Mouse (Mus musculus): ENCODE data around the gene Defb9. TPM values are rescaled to one million over a fixed set of nuclear protein-coding genes. Genes with fewer than 3 reads are reported as not detected.

The Defb9 gene
- not detected for polyA plus RNA-seq (2014; fragmentation: Illumina TruSeq; extraction: RNeasy Lipid Tissue Mini Kit (QIAGEN cat#74804); ENCODE audit: insufficient read depth, low read depth, low replicate concordance)

DNA sequence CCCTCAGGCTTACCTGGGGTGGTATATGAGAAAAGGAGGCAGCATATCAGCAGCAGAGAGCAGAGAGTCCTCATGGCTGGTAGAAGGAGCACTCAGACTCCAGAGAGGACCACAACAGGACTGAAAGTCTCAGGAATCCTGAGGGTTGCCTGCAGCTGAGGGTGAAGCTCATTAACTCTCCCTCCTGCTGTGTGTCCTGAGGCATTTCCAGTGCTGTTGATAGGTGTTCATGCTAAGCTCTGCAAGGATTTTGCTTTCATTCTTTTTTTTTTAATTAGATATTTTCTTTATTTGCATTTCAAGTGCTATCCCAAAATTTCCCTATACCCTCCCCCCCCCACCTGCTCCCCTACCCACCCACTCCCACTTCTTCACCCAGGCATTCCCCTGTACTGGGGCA, at the start of gene Defb9:
TSS of gene Defb9 (minus strand) at position 101 of the 400 bp plus-strand sequence.

DNA sequence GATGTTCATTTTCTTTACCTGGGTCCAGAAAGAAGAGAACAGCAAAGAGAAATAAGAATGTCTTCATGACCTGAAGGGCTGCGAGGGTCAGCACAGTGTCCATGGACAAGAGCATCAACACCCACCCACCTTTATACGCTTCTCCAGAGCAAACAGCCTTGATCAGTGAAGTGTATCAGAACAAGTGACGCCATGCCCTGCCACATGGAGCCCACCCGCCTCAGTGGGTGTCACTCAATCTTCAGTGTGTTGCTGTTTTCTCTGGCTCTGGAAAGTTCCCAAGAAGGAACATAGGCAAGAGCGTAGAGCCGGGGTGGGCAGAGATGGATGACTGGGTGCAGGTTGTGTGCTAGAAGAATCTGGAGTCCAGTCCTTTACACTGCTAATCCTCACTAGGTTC, 47.4 kb upstream of the Defb9 start, which contains the start of gene Defb15:
TSS of gene Defb15 (minus strand) at position 101 of the 400 bp plus-strand sequence.

DNA sequence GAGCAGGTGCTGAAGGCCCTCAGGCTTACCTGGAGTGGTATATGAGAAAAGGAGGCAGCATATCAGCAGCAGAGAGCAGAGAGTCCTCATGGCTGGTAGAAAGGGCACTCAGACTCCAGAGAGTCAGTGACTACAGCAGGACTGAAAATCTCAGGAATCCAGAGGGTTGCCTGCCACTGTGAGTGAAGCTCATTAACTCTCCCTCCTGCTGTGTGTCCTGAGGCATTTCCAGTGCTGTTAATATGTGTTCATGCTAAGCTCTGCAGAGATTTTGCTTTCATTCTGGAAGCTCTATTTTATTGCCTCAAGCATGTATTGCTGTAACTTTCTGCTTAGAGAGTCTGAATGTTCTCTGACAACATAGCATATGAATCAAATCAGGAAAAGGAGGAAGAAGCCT, 21.1 kb upstream of the Defb9 start, which contains the start of gene Defb11:
TSS of gene Defb11 (minus strand) at position 123 of the 400 bp plus-strand sequence.

DNA sequence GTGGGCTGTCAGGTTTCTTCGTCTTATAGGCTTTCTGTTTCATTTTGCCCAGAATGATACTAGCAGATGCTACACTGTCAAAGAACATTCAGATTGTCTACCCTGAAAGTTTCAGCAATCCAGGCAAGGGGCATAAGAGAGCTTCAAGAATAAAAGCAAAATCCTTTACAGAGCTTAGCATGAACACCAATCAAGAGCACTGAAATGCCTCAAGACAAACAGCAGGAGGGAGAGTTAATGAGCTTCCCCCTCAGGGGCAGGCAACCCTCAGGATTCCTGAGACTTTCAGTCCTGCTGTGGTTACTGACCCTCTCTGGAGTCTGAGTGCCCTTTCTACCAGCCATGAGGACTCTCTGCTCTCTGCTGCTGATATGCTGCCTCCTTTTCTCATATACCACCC, 26.6 kb downstream of the Defb9 start, which contains the start of gene Defb10:
TSS of gene Defb10 (plus strand) at position 316 of the 400 bp plus-strand sequence.

Other genes with a start within 250 kb of the Defb9 start
- gene Defa17, start 229.6 kb downstream of the Defb9 start, polyA plus RNA-seq (2014; fragmentation: Illumina TruSeq; extraction: RNeasy Lipid Tissue Mini Kit (QIAGEN cat#74804); ENCODE audit: insufficient read depth, low read depth, low replicate concordance): not detected
- gene Defa34, start 219.6 kb downstream of the Defb9 start, polyA plus RNA-seq (2014; fragmentation: Illumina TruSeq; extraction: RNeasy Lipid Tissue Mini Kit (QIAGEN cat#74804); ENCODE audit: insufficient read depth, low read depth, low replicate concordance): not detected
- gene AY761184, start 181.8 kb downstream of the Defb9 start, polyA plus RNA-seq (2014; fragmentation: Illumina TruSeq; extraction: RNeasy Lipid Tissue Mini Kit (QIAGEN cat#74804); ENCODE audit: insufficient read depth, low read depth, low replicate concordance): not detected
- not detected for gene Defa24, start 150.9 kb downstream of the Defb9 start, polyA plus RNA-seq (2014; fragmentation: Illumina TruSeq; extraction: RNeasy Lipid Tissue Mini Kit (QIAGEN cat#74804); ENCODE audit: insufficient read depth, low read depth, low replicate concordance)
- not detected for gene Defb50, start 61.9 kb downstream of the Defb9 start, polyA plus RNA-seq (2014; fragmentation: Illumina TruSeq; extraction: RNeasy Lipid Tissue Mini Kit (QIAGEN cat#74804); ENCODE audit: insufficient read depth, low read depth, low replicate concordance)
- not detected for gene Defb2, start 45.5 kb downstream of the Defb9 start, polyA plus RNA-seq (2014; fragmentation: Illumina TruSeq; extraction: RNeasy Lipid Tissue Mini Kit (QIAGEN cat#74804); ENCODE audit: insufficient read depth, low read depth, low replicate concordance)
- not detected for gene Defb10, start 26.5 kb downstream of the Defb9 start, polyA plus RNA-seq (2014; fragmentation: Illumina TruSeq; extraction: RNeasy Lipid Tissue Mini Kit (QIAGEN cat#74804); ENCODE audit: insufficient read depth, low read depth, low replicate concordance)
- not detected for gene Defb11, start 21.0 kb upstream of the Defb9 start, polyA plus RNA-seq (2014; fragmentation: Illumina TruSeq; extraction: RNeasy Lipid Tissue Mini Kit (QIAGEN cat#74804); ENCODE audit: insufficient read depth, low read depth, low replicate concordance)
- gene Defb15, start 47.3 kb upstream of the Defb9 start, polyA plus RNA-seq (2014; fragmentation: Illumina TruSeq; extraction: RNeasy Lipid Tissue Mini Kit (QIAGEN cat#74804); ENCODE audit: insufficient read depth, low read depth, low replicate concordance): not detected
- not detected for gene Defb35, start 52.9 kb upstream of the Defb9 start, polyA plus RNA-seq (2014; fragmentation: Illumina TruSeq; extraction: RNeasy Lipid Tissue Mini Kit (QIAGEN cat#74804); ENCODE audit: insufficient read depth, low read depth, low replicate concordance)
- not detected for gene Defb13, start 61.3 kb upstream of the Defb9 start, polyA plus RNA-seq (2014; fragmentation: Illumina TruSeq; extraction: RNeasy Lipid Tissue Mini Kit (QIAGEN cat#74804); ENCODE audit: insufficient read depth, low read depth, low replicate concordance)
- not detected for gene Fam90a1a, start 73.3 kb upstream of the Defb9 start, polyA plus RNA-seq (2014; fragmentation: Illumina TruSeq; extraction: RNeasy Lipid Tissue Mini Kit (QIAGEN cat#74804); ENCODE audit: insufficient read depth, low read depth, low replicate concordance)
- gene Ccdc70, start 84.4 kb upstream of the Defb9 start, polyA plus RNA-seq (2014; fragmentation: Illumina TruSeq; extraction: RNeasy Lipid Tissue Mini Kit (QIAGEN cat#74804); ENCODE audit: insufficient read depth, low read depth, low replicate concordance): not detected
- 7.2 TPM for gene Atp7b, start 174.9 kb upstream of the Defb9 start, polyA plus RNA-seq (2014; fragmentation: Illumina TruSeq; extraction: RNeasy Lipid Tissue Mini Kit (QIAGEN cat#74804); ENCODE audit: insufficient read depth, low read depth, low replicate concordance)
- 5.5 TPM for gene Alg11, start 175.3 kb upstream of the Defb9 start, polyA plus RNA-seq (2014; fragmentation: Illumina TruSeq; extraction: RNeasy Lipid Tissue Mini Kit (QIAGEN cat#74804); ENCODE audit: insufficient read depth, low read depth, low replicate concordance)
- gene Nek5, start 239.6 kb upstream of the Defb9 start, polyA plus RNA-seq (2014; fragmentation: Illumina TruSeq; extraction: RNeasy Lipid Tissue Mini Kit (QIAGEN cat#74804); ENCODE audit: insufficient read depth, low read depth, low replicate concordance): 7.0 TPM